Mouse (Mus musculus): ENCODE measurements around the gene Selenom. TPM values are rescaled to one million over a fixed set of nuclear protein-coding genes. Genes with fewer than 3 reads are reported as not detected.

Selenom gene
- polyA plus RNA-seq (2014; fragmentation: Nextera tagmentation; extraction: Ambion mirVana) = 42.0 and 49.1 TPM in 2 replicates

GRCm38 (mm10) chr11:3514529-3515054, at the start of gene Selenom:
Gene Selenom, plus strand, starts transcription at chr11:3514684.
- under 1% methylated on average over 26 of the region's 26 CpGs for WGBS
- peak within 1 kb of the TSS; percentile 36 for H3K4me3 ChIP-seq (ENCODE audit: low read depth, low read length)

GRCm38 (mm10) chr11:3471448-3471850, 43.0 kb upstream of the Selenom start:
- H3K9me3 ChIP-seq (replicated peaks; ENCODE audit: control insufficient read depth, low read length) = no peaks in the 10 kb centered on the region
- no peak overlapping the region for H3K27ac ChIP-seq (ENCODE audit: low read depth, low read length)
- H3K4me2 ChIP-seq (ENCODE audit: low read length) = no peak overlapping the region
- H3K4me3 ChIP-seq (ENCODE audit: low read depth, low read length) = no peak overlapping the region
- DNase-seq (ENCODE audit: low spot score) (no peak), ATAC-seq (no peak)
- no peaks in the 10 kb centered on the region for H3K36me3 ChIP-seq (ENCODE audit: control insufficient read depth, insufficient read depth, low read length)
- no peak overlapping the region for H3K9ac ChIP-seq (ENCODE audit: low read length)
- WGBS = 21% methylated on average over 11 of the region's 11 CpGs
- H3K4me1 ChIP-seq (ENCODE audit: control insufficient read depth, insufficient read depth, low read length) = no peaks in the 10 kb centered on the region
- no peaks in the 10 kb centered on the region for H3K27me3 ChIP-seq (replicated peaks; ENCODE audit: control insufficient read depth, insufficient read depth, low read length)

More at GRCm38 (mm10) chr11:3514529-3515054, at the start of gene Selenom:
- ATAC-seq = peak; percentile 80
- peak; percentile 88 for DNase-seq (ENCODE audit: low spot score)
- no peak within 1 kb of the TSS for H3K27ac ChIP-seq (ENCODE audit: low read depth, low read length)
- peaks cover 7% of the 10 kb centered on the region; the same call in 1 of the 2 replicates for H3K4me1 ChIP-seq (ENCODE audit: control insufficient read depth, insufficient read depth, low read length)
- H3K4me2 ChIP-seq (ENCODE audit: low read length) = peak within 1 kb of the TSS; percentile 68
- no peaks in the 10 kb centered on the region for H3K9me3 ChIP-seq (replicated peaks; ENCODE audit: control insufficient read depth, low read length)
- H3K9ac ChIP-seq (ENCODE audit: low read length) = peak within 1 kb of the TSS; percentile 57
- no peaks in the 10 kb centered on the region for H3K36me3 ChIP-seq (ENCODE audit: control insufficient read depth, insufficient read depth, low read length)
- 0 out of 2 replicates have a peak, but pooled peaks cover 12% of the 10 kb centered on the region for H3K27me3 ChIP-seq (replicated peaks; ENCODE audit: control insufficient read depth, insufficient read depth, low read length)

GRCm38 (mm10) chr11:3472484-3472883, 42.0 kb upstream of the Selenom start:
- no peaks in the 10 kb centered on the region for H3K36me3 ChIP-seq (ENCODE audit: control insufficient read depth, insufficient read depth, low read length)
- no peak overlapping the region for H3K27ac ChIP-seq (ENCODE audit: low read depth, low read length)
- no peaks in the 10 kb centered on the region for H3K9me3 ChIP-seq (replicated peaks; ENCODE audit: control insufficient read depth, low read length)
- peak; percentile 72; the same call in 1 of the 2 replicates for ATAC-seq
- no peak overlapping the region for H3K4me2 ChIP-seq (ENCODE audit: low read length)
- DNase-seq (ENCODE audit: low spot score) = peak; percentile 91
- H3K4me3 ChIP-seq (ENCODE audit: low read depth, low read length) = no peak overlapping the region
- no peak overlapping the region for H3K9ac ChIP-seq (ENCODE audit: low read length)
- 20% methylated on average over 1 of the region's 1 CpGs for WGBS
- H3K4me1 ChIP-seq (ENCODE audit: control insufficient read depth, insufficient read depth, low read length) = no peaks in the 10 kb centered on the region
- H3K27me3 ChIP-seq (replicated peaks; ENCODE audit: control insufficient read depth, insufficient read depth, low read length) = no peaks in the 10 kb centered on the region

- no peaks in the 10 kb centered on the region for H3K4me1 ChIP-seq (ENCODE audit: control insufficient read depth, insufficient read depth, low read length)
- H3K9ac ChIP-seq (ENCODE audit: low read length) = no peak overlapping the region
- H3K36me3 ChIP-seq (ENCODE audit: control insufficient read depth, insufficient read depth, low read length) = no peaks in the 10 kb centered on the region
- no peak overlapping the region for H3K4me3 ChIP-seq (ENCODE audit: low read depth, low read length)
- WGBS = 89% methylated on average over 7 of the region's 7 CpGs
- ATAC-seq (no peak), DNase-seq (ENCODE audit: low spot score) (no peak)
- no peak overlapping the region for H3K27ac ChIP-seq (ENCODE audit: low read depth, low read length)
- no peaks in the 10 kb centered on the region for H3K9me3 ChIP-seq (replicated peaks; ENCODE audit: control insufficient read depth, low read length)
- no peaks in the 10 kb centered on the region for H3K27me3 ChIP-seq (replicated peaks; ENCODE audit: control insufficient read depth, insufficient read depth, low read length)
- H3K4me2 ChIP-seq (ENCODE audit: low read length) = no peak overlapping the region
Measured at GRCm38 (mm10) chr11:3474480-3475115, 39.9 kb upstream of the Selenom start.

- no peaks in the 10 kb centered on the region for H3K27me3 ChIP-seq (replicated peaks; ENCODE audit: control insufficient read depth, insufficient read depth, low read length)
- no peak overlapping the region for H3K4me2 ChIP-seq (ENCODE audit: low read length)
- DNase-seq (ENCODE audit: low spot score) = no peak
- no peaks in the 10 kb centered on the region for H3K9me3 ChIP-seq (replicated peaks; ENCODE audit: control insufficient read depth, low read length)
- no peaks in the 10 kb centered on the region for H3K36me3 ChIP-seq (ENCODE audit: control insufficient read depth, insufficient read depth, low read length)
- H3K27ac ChIP-seq (ENCODE audit: low read depth, low read length) = no peak overlapping the region
- no peak overlapping the region for H3K9ac ChIP-seq (ENCODE audit: low read length)
- ATAC-seq = no peak
- no peak overlapping the region for H3K4me3 ChIP-seq (ENCODE audit: low read depth, low read length)
- H3K4me1 ChIP-seq (ENCODE audit: control insufficient read depth, insufficient read depth, low read length) = no peaks in the 10 kb centered on the region
Measured at GRCm38 (mm10) chr11:3475489-3475888, 39.0 kb upstream of the Selenom start.

- DNase-seq (ENCODE audit: low spot score) (peak; percentile 3), ATAC-seq (no peak)
- Histone ChIP-seq H3K9me3 (replicated peaks; ENCODE audit: control insufficient read depth, low read length) (no peaks in the 10 kb centered on the region), H3K27me3 (replicated peaks; ENCODE audit: control insufficient read depth, insufficient read depth, low read length) (no peaks in the 10 kb centered on the region), H3K4me2 (ENCODE audit: low read length) (no peak overlapping the region), H3K4me1 (ENCODE audit: control insufficient read depth, insufficient read depth, low read length) (no peaks in the 10 kb centered on the region), H3K9ac (ENCODE audit: low read length) (no peak overlapping the region), H3K4me3 (ENCODE audit: low read depth, low read length) (no peak overlapping the region), H3K36me3 (ENCODE audit: control insufficient read depth, insufficient read depth, low read length) (no peaks in the 10 kb centered on the region), H3K27ac (ENCODE audit: low read depth, low read length) (no peak overlapping the region)
- WGBS = 53% methylated on average over 11 of the region's 11 CpGs
Measured at GRCm38 (mm10) chr11:3483980-3484642, 30.4 kb upstream of the Selenom start.

GRCm38 (mm10) chr11:3486349-3486748, 28.1 kb upstream of the Selenom start:
- no peak overlapping the region for H3K9ac ChIP-seq (ENCODE audit: low read length)
- H3K27ac ChIP-seq (ENCODE audit: low read depth, low read length) = no peak overlapping the region
- H3K4me2 ChIP-seq (ENCODE audit: low read length) = no peak overlapping the region
- no peaks in the 10 kb centered on the region for H3K27me3 ChIP-seq (replicated peaks; ENCODE audit: control insufficient read depth, insufficient read depth, low read length)
- H3K4me1 ChIP-seq (ENCODE audit: control insufficient read depth, insufficient read depth, low read length) = no peaks in the 10 kb centered on the region
- no peaks in the 10 kb centered on the region for H3K36me3 ChIP-seq (ENCODE audit: control insufficient read depth, insufficient read depth, low read length)
- no peak overlapping the region for H3K4me3 ChIP-seq (ENCODE audit: low read depth, low read length)
- DNase-seq (ENCODE audit: low spot score) (no peak), ATAC-seq (no peak)
- no peaks in the 10 kb centered on the region for H3K9me3 ChIP-seq (replicated peaks; ENCODE audit: control insufficient read depth, low read length)
- 76% methylated on average over 7 of the region's 7 CpGs for WGBS

- H3K27ac ChIP-seq (ENCODE audit: low read depth, low read length) = no peak within 1 kb of the TSS
- H3K9me3 ChIP-seq (replicated peaks; ENCODE audit: control insufficient read depth, low read length) = no peaks in the 10 kb centered on the region
- H3K27me3 ChIP-seq (replicated peaks; ENCODE audit: control insufficient read depth, insufficient read depth, low read length) = no peaks in the 10 kb centered on the region
- H3K4me1 ChIP-seq (ENCODE audit: control insufficient read depth, insufficient read depth, low read length) = no peaks in the 10 kb centered on the region
- H3K9ac ChIP-seq (ENCODE audit: low read length) = no peak within 1 kb of the TSS
- WGBS = 33% methylated on average over 11 of the region's 11 CpGs
- no peak within 1 kb of the TSS for H3K4me2 ChIP-seq (ENCODE audit: low read length)
- no peaks in the 10 kb centered on the region for H3K36me3 ChIP-seq (ENCODE audit: control insufficient read depth, insufficient read depth, low read length)
- ATAC-seq (no peak), DNase-seq (ENCODE audit: low spot score) (no peak)
- H3K4me3 ChIP-seq (ENCODE audit: low read depth, low read length) = no peak within 1 kb of the TSS
Measured at GRCm38 (mm10) chr11:3487952-3488570, 26.4 kb upstream of the Selenom start, which contains the start of gene Pla2g3. Gene Pla2g3, plus strand, starts transcription at chr11:3488284.
